Mouse (Mus musculus): ENCODE measurements around the gene Pzp. TPM values are rescaled to one million over a fixed set of nuclear protein-coding genes. Genes with fewer than 3 reads are reported as not detected.

Gene Pzp
- polyA plus RNA-seq, 2 experiments from 2014 or later, result 0.27 TPM; not detected in 1

GRCm38 (mm10) chr6:128479463-128480454 lies 46.8 kb downstream of the Pzp start:
- peak; percentile 100 for ATAC-seq

GRCm38 (mm10) chr6:128477495-128477894 lies 49.0 kb downstream of the Pzp start:
- ATAC-seq, result no peak

GRCm38 (mm10) chr6:128474112-128474511 lies 52.4 kb downstream of the Pzp start:
- no peak for ATAC-seq

GRCm38 (mm10) chr6:128469451-128469850 lies 57.1 kb downstream of the Pzp start:
- no peak for ATAC-seq

- no peak for ATAC-seq
Observed at GRCm38 (mm10) chr6:128467298-128467697, 59.2 kb downstream of the Pzp start.

- no peak for ATAC-seq
Observed at GRCm38 (mm10) chr6:128466563-128466962, 60.0 kb downstream of the Pzp start.

- no peak for ATAC-seq
Observed at GRCm38 (mm10) chr6:128466043-128466442, 60.5 kb downstream of the Pzp start.

GRCm38 (mm10) chr6:128464996-128465395 lies 61.5 kb downstream of the Pzp start:
- no peak for ATAC-seq

- ATAC-seq, result no peak
Observed at GRCm38 (mm10) chr6:128461606-128462005, 64.9 kb downstream of the Pzp start.

GRCm38 (mm10) chr6:128460729-128461503 lies 65.6 kb downstream of the Pzp start:
- ATAC-seq, result no peak

- no peak for ATAC-seq
Observed at GRCm38 (mm10) chr6:128460321-128460720, 66.2 kb downstream of the Pzp start.

- no peak for ATAC-seq
Observed at GRCm38 (mm10) chr6:128457186-128457585, 69.3 kb downstream of the Pzp start.

- no peak for ATAC-seq
Observed at GRCm38 (mm10) chr6:128455835-128456605, 70.5 kb downstream of the Pzp start.

GRCm38 (mm10) chr6:128447063-128447462 lies 79.5 kb downstream of the Pzp start:
- no peak for ATAC-seq

GRCm38 (mm10) chr6:128445761-128446535 lies 80.6 kb downstream of the Pzp start:
- peak; percentile 66 for ATAC-seq

- ATAC-seq, result no peak
Observed at GRCm38 (mm10) chr6:128440238-128440637, 86.3 kb downstream of the Pzp start.

GRCm38 (mm10) chr6:128438871-128439341 lies 87.6 kb downstream of the Pzp start:
- no peak for ATAC-seq

- peak; percentile 95 for ATAC-seq
Observed at GRCm38 (mm10) chr6:128438317-128438870, 88.1 kb downstream of the Pzp start, which contains the start of gene Fkbp4. Gene Fkbp4 (minus strand): TSS chr6:128438677.

- ATAC-seq, result peak; percentile 40
Observed at GRCm38 (mm10) chr6:128437731-128438316, 88.7 kb downstream of the Pzp start.

GRCm38 (mm10) chr6:128437288-128437687 lies 89.2 kb downstream of the Pzp start:
- ATAC-seq, result no peak
